Mouse (Mus musculus) megakaryocyte, embryonic 14.5 days (primary cell): Measurements from ENCODE around the gene Ptpn13.

Experiments
- FLI1 ChIP-seq: IDR thresholded peaks from 2 replicates; pipeline ENCODE4 v1.6.1; 2012; ENCODE audit warnings: low read length, inconsistent platforms, mixed read lengths
- GATA1 ChIP-seq: IDR thresholded peaks from 3 replicates; pipeline ENCODE4 v1.6.1; 2012; ENCODE audit warnings: mixed read lengths, low read length, inconsistent platforms, borderline replicate concordance

GRCm38 (mm10) chr5:103418009-103418408 lies 7.0 kb upstream of the Ptpn13 start:
- TF ChIP-seq FLI1 (no peak), GATA1 (no peak)
